Mouse (Mus musculus): Measurements from ENCODE around the gene Kcnh1.
A peak's percentile ranks its signal among the peaks of the same experiment; 100 is the strongest.

Gene Kcnh1

DNA sequence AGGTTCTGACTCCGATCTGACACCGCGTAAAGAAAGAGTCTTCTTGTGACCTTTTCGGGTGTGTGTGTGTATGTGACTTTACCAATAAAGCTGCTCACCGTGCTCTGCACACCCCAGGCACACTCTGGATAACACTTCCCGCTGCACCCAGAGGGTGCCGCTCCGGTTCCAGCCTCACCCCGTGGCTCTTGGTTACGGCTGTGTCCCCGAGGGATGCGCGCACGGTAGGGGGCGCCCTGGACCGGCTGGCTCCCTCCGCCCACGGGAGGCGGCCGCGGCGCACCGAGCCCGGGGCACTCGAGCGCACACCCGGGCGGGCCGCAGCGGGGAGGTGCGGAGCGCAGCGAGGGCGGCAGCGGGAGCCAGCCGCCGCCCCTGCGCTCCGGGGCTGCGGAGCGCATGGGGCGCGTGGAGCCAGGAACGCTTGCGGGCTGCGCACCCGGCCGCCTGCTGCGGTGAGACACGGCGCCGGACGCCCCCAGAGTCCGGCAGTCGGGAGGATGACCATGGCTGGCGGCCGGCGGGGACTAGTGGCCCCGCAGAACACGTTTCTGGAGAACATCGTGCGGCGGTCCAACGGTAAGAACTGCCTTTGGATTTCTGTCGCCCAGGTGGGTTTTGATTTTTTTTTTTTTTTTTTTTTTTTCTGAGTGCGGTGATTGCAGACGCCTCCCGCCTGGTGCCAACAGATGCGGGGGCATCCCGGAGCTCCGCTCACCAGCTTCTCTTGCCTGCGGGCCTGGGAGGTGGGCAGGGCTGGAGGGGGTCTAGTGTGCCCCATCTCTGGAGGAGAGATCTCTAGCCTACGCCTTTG lies at the start of gene Kcnh1:
Gene Kcnh1 (plus strand): TSS at position 267 of the 814 bp plus-strand sequence.
- DNase-seq (ENCODE audit: extremely low spot score): peak; percentile 89

DNA sequence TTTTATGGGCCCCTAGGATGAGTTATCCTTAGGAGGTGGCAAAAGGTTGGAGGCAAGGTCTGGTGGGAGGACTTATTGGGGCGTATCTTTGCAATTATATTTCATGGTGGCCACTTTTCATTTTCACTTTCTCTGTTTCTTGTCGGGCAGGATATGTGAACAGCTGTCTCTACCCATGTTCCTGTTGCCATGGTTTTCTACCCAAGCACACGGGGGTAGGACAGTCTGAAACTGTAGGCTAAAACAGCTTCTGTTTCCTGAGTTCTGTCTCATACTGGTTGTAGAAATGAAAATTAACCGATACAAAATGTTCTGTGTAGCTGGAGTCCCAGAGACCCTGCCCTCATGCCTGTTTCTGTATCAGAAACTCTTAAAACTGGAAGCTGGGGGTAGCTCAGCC lies 39.4 kb upstream of the Kcnh1 start:
- DNase-seq (ENCODE audit: extremely low spot score): no peak

DNA sequence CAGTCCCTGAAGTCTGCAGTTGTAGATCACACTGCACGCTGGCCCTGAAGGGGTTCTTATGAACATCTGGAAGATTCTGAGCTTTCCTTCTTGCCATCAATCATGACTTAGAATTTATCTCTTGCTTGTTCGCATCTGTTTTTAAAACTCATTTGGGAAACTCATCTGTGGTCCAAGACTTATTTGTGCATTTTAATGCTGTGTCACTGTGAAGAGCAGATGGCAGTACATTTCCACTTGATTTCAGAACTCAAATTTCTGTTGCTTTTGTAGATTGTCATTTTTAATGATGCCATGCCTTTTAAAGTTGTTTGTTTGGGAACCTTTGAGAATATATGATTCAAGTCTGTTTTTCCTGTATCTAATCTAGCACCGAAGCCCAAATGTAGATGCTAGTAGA lies 19.1 kb upstream of the Kcnh1 start:
- no peak for DNase-seq (ENCODE audit: extremely low spot score)

DNA sequence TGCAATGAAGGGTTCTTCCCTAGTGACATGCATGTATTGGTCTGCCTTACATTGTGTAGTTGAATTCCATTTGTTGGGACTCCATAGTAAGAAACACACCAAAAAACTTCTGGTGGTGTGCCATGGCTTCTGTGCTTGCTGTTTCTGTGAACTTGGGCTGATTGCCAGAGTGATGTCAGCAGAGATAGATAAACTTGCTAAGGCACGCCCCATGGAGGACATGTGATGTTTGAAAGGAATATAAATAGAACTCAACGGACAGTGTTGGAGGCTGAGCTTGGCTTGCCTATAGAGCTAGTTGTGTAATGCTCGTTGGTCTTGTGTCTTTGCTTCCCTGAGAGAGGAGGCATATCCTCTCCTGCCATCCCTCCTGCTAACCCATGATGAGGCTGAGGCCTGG lies 10.7 kb upstream of the Kcnh1 start:
- no peak for DNase-seq (ENCODE audit: extremely low spot score)

DNA sequence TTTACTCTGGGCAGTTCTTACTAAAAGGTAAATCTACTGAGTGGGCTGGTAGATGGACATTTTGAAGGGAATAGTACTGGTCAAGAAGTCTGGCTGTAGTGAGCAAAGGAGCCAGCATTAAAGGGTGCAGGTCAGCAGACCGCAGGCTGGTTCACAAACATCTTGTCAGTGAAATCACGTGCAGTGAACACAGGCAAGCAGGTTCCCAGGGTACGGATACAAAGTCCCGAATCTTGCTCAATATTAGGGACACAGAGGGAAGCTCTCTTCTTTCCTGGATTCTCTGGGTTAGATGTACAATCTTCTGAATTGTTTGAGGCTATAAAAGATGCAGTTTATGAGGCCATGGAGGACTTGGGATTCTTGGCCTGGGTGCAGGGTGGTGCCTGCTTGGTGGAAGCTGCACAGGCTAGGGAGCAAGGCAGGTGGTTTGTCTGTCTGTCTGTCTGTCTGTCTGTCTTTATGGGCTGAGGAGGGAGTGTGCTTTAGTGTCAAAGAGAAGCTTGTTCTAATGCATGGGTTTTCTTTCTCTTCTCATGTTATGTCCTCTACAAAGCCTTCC lies 8.8 kb upstream of the Kcnh1 start:
- no peak for DNase-seq (ENCODE audit: extremely low spot score)

DNA sequence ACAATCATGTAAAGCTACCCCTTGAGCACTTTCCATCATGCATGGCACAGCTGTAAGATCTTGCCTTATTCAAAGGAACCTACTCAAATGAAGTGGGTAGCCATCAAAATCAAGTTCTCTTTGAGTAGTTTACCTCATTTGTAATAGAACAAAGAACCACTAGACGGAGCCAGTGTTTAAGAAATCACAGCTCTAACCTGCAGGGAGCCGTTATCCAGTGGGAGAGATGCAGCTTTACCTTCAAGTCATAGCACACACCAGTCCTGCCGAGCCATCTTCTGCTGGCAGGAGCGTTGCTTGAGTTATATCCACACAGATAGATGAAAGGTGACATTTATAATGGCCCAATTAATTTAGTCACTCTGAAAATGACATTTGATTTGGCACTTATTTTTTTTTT lies 1.5 kb upstream of the Kcnh1 start:
- DNase-seq (ENCODE audit: extremely low spot score): peak; percentile 48

DNA sequence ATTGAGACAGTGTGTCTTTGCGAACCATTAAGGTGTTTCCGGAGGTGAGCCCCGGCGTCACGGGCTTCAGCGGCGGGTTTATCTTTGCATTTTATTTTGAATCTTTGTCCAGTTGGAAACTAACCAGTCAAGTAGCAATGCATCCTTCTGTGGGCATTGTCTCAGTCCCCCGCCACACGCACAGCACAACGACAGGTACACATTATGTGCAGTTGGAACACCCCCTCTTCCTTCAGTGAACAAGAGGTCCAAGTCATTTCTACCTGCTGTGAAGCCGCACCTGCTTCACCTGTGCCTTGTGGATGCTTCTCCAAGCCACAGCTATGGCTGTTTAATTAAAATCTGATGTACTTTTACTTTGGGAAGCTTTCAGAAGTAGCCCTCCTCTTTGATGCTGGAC lies 803 bp upstream of the Kcnh1 start:
- DNase-seq (ENCODE audit: extremely low spot score): no peak

DNA sequence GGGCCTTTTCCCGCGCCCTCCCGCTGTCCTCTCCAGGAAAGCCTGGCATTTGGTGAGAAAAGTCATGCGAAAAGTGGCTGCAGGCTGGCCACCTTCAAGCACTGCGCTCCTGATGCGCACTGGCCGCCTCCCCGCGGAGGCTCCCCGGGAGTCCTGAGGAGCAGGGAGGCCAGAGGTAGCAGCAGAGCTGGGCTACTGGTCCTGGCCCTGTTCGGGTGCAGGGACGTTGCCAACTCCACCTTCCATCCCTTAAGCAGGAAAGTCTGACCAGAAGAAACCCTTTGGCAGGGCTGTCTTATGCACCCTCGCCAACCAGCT lies 707 bp downstream of the Kcnh1 start:
- DNase-seq (ENCODE audit: extremely low spot score): no peak

DNA sequence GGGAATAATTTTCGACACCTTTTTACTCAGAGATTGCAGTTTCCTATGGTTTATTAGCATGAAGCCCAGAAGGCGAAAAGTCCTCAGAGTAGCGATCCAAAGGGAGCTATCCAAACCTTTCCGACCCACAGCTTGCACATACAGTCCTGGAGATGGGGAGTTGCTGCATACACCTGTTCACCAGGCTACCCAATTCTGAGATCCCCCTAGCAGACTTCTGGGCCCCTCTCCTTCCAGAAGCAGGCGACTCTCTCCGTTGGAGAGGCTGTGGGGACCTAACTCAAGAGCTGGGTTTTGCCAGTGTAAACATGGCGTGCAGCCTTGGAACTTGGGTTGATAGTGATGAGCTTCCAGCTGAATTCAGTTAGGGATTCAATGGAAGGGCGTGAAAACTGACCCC lies 1.3 kb downstream of the Kcnh1 start:
- DNase-seq (ENCODE audit: extremely low spot score): no peak

DNA sequence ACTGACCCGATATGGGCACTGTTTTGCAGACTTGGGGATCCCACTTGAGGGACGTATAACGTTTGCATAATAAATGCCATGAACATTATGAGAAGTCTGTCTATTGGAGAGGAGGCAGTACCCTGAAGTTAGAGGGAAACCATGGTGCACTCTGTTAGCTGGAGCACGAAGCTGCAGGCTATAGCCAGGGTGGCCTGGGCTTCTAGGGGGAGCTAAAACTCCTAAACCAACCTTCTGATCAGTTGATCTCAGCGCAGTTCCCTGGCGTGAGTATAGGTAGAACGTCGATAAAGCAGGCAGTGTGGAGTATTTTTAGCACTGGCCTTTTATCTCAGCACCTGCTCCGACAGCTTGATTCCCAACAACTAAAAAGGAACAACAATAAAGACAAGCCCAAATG lies 2.1 kb downstream of the Kcnh1 start:
- no peak for DNase-seq (ENCODE audit: extremely low spot score)

DNA sequence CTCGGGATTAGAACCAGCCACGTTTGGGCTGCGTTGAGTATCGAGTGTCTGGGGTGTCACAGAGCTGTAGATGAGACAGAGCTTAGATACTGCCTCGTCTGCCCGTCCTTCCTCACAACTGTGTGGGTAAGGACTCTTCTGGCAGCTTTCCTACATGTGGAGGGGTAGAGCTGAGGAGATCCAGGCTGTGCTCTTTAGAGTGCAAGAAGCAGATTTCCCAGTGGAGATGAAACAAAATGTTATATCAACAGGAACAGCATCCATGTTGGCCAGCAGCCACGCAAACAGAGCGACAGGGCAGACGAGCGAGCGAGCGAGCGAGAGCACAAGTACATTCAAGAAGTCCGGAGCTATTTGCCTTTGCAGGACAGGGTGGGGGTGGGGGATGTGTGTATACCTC lies 3.1 kb downstream of the Kcnh1 start:
- DNase-seq (ENCODE audit: extremely low spot score): no peak

DNA sequence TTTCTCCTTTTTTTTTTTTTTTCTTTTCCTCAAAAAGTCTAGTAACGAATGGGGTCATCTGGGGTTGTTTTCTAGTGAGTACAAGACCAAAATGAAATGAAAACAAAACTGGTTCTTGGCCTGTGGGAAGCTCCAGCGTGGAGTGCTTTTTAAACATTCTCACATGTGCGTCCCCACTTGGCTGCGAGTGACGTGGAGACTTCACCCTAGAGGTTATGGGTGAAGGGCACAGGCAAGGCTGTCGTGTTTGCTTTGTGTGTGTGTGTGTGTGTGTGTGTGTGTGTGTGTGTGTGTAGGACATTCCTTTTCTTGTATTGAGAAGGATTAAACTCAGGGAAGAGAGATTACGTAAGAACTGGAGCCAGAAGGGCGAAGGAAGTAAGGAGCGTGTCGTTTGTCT lies 6.9 kb downstream of the Kcnh1 start:
- no peak for DNase-seq (ENCODE audit: extremely low spot score)

DNA sequence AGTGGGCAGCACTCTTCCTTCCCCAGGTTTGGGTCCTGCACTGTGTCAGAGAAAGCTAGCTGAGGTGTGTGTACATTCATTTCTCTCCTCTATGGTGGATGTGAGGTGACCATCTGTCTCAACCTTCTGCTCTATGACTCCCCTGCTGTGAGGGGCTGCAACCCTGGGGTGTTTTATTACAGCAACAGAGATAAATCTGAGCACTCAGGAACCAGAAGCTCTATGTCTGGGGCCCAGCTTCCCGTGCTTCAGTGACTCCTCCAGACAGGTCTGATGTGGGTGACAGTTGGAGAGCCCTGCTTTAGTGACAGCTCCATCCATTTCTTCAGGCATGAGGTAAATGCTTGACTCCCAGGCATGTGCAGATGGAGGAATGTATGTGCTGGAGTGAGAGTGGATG lies 12.4 kb downstream of the Kcnh1 start:
- no peak for DNase-seq (ENCODE audit: extremely low spot score)

DNA sequence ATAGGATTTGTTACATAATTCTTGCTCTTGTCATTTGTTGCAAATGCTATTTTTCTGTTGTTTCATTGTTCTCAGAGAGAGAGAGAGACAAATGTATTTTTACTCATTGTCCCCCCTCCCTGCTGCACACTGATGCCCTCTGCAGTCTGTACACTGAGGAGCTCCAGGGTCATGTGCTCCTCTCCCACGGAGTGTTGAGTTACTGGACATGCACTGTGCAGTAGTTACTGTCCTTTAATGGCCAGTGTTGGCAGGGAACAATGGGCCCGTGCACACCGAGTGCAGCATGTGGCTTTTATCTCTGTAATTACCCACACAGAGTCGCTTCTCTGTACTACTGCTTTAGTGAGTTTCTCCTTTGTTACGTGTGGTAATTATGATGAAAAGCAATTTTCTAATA lies 17.4 kb downstream of the Kcnh1 start:
- no peak for DNase-seq (ENCODE audit: extremely low spot score)

DNA sequence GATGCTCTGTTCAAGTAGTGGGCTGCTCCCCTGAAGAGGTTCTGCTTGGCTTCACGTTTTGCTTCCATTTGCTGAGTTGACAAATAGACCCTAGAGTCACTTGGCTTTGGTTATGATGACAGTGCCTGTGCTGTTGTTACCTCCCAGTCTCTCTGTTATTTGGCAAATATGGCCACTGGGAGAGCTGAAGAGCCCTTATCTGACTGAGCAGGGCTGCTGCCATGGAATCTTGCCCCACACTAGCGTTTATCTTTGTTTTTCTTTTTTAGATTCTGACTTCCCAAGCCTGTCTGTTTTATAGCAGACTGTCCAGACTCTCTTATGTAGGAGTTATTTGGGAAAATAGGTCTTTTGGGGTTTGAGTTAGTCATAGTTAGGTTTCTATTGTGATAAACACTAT lies 21.9 kb downstream of the Kcnh1 start:
- DNase-seq (ENCODE audit: extremely low spot score): no peak

DNA sequence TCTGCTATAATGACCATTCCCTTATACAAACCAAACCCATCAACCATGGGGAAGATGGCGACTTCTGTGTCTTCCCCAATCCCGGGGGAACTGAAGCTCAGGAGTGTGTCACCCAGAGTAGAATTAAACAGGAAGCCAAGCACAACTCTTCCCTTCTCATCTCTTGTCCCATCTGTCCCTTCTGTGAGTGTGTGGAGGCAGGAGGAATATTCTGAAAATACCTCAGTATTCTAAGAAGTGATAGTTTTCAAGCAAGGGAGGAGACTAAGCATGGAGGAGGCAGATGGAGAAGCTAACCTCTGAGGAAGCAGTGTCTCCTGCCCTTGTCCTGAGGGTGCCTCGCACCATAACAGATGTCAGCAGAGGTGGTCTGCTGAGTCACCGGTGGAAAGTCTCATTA lies 24.1 kb downstream of the Kcnh1 start:
- no peak for DNase-seq (ENCODE audit: extremely low spot score)

DNA sequence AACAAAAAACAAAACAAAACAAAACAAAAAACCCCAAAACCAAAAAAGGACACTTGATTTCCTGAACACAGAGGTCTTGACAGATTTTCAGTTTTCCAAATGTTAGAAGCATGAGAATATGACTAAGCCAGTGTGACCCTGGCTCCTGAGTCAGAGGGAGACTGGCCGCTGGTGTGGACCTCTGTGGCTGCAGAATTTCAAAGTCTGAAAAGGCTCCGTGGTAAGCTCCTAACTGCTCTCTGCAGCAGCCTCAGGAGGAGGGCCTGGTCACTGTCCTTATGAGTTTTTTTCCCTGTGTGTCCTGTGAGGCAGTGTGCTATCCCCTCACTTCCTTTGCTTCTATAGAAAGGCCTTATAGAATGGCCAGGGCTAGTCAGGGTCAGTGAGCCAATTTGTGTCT lies 29.6 kb downstream of the Kcnh1 start:
- DNase-seq (ENCODE audit: extremely low spot score): no peak

DNA sequence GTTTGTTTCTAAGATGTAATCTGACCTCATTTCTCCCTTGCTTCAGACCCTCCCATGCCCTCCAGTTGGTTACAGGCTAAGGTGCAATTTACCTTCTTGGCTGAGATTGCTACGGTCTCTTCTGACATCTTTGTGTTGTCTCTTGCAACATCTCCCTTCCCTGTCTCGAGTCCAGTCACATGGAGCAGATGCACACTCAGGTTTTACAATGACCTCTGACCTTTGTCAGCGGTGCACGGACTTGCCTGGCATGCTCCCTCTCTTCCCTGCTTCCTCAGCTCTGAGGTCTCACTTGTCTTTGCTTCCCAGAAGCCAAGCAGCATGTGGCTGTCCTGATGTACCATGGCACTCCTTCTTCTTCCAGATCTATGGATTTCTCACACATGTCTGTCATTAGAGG lies 33.6 kb downstream of the Kcnh1 start:
- peak; percentile 10 for DNase-seq (ENCODE audit: extremely low spot score)

DNA sequence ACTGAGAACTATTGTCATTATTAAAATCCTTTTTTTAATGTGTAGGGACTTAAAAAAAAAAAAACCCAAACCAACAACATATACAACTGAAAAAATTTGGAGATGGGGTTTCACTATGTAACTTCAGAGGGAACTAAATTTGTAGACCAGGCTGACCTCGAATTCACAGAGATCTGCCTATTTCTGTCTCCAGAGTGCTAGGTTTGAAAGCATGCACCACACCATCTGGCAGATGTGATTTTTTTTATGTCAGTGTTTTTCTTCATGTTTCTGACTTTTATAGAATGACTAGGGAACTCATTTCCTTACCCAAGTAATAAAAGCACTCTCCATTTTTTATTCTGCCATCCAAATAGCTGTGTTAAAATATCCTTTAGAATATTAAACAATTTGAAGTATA lies 42.1 kb downstream of the Kcnh1 start:
- no peak for DNase-seq (ENCODE audit: extremely low spot score)

DNA sequence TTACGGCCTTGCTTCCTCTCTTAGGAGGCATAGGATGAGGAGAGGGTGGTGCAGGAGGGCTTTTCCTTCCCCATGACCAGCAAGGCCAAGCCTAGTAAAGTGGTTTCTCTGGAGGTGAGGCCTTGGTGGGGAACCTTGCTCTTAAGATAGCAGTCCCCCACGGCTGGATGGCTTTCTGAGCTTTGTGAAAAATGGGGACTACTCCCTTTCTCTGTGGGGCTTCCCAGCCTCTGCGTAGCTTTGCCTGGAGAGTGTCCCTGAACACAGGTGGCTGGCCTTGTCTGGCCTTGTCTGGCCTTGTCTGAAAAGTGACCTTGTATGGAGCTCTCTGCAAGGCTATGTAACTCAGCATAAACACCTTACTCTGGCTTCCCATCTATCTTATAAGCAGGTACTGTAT lies 56.3 kb downstream of the Kcnh1 start:
- DNase-seq (ENCODE audit: extremely low spot score): no peak

DNA sequence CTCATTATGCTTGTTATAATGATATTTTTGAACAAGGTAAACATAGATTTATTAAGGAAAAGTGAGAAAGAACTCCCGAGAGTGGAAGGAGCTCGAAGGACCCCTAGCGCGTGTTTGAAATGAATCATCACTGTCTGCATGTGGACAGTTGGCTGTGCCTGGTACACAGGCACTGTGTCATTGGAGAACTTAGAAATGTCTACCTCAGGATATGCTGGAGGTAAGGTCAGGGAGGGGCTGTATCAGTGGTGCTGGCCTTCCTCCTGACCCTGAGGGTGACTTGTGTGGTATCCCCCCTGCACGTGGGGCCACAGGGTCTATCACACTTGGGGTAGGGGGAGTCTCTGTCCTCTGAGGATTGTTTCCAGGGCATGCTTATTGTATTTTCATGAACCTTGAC lies 68.6 kb downstream of the Kcnh1 start:
- no peak for DNase-seq (ENCODE audit: extremely low spot score)

DNA sequence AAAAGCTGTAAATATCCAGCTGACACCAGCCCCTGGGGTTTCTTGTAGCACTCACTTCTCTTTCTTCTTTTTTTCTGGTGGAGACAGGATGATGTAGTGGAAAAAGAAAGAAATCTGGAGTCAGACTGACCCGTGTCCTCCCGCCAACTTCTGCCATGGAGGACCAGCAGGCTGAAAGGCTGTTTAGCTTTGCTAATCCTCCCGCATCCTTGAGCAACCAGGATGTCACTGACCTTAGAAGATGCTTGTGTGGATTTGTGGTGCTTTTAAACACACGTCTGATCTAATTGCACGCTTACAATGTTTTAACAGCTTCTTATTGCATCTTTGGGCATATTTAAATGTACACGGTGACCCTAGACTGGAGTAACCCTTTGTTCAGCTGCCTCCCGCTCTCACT lies 69.0 kb downstream of the Kcnh1 start:
- DNase-seq (ENCODE audit: extremely low spot score): no peak

DNA sequence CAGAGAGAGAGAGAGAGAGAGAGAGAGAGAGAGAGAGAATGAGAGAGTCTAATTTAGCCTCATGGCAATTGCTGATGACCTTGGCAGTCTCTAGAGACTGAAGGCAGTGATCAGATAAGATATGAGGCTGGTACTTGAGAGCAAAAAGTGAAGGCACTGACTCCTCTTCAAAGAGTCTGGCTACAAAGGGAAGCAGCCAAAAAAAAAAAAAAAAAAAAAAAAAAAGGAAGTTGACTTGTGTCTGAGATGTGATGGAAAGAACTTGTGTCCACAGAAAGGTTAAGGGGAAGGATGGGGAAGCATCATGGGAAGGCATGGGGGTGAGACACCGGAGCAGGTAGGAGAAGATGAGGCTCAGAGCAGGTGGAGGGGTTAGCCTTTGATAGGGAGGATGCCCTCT lies 75.1 kb downstream of the Kcnh1 start:
- no peak for DNase-seq (ENCODE audit: extremely low spot score)

DNA sequence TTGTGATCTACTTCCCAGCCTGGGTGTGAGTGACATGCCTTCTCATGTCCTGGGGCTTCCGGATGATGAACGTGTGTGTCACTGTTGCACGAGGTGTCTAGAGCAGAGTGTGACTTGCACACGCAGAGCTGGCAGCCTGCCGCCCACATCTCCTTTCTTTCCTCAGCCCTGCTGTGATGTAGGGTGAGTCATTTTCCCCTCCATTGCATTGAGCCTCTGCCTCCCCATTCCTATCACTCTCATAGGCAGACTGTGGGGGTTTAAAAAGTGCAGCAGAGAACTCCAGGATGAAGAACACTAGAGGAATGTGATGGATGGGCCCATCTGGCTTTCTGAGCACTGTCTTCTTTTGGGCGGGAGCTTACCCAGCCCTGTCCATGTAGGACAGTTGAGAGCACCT lies 76.4 kb downstream of the Kcnh1 start:
- no peak for DNase-seq (ENCODE audit: extremely low spot score)

All from embryo, embryonic 9.5 days (tissue).